Mouse (Mus musculus): ENCODE measurements around the gene Arpc2. TPM values are rescaled to one million over a fixed set of nuclear protein-coding genes. Genes with fewer than 3 reads are reported as not detected.

Gene Arpc2
- polyA plus RNA-seq, 1 experiment from 2014 or later, result 400 TPM

DNA sequence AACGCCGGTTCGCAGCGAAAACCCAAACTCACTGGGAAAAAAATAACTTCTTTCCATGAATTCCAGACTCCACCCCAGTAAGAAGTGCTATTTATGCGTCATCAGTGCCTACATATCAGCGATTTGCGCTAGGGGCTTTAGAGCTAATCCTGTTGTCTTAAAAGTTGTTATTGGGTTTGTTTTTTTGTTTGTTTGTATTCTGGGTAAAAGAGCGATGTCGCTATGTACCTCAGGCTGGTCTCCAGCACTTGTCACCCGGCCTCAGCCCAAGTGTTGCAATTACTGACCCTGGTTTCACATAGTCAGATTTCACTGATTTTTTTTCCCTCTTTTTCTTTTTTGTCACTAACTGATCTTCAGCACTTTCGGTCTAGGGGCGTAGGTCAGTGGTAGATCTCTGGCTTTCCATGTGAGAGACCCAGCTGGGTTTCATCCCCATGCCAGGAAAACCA is 68.5 kb downstream of the Arpc2 start:
- peak overlapping the region; percentile 65 for H3K4me3 ChIP-seq
- peak overlapping the region; percentile 88 for H3K27ac ChIP-seq (replicated peaks)
- H3K27me3 ChIP-seq (replicated peaks), result no peaks in the 10 kb centered on the region
- WGBS, result 7% methylated on average over 12 of the region's 12 CpGs
- H3K4me2 ChIP-seq, result peak overlapping the region; percentile 73
- H3K9me3 ChIP-seq, result no peaks in the 10 kb centered on the region
- peak overlapping the region; percentile 88 for H3K9ac ChIP-seq
- no peak for ATAC-seq (ENCODE audit: extremely low read depth, insufficient number of reproducible peaks, low FRiP score, low TSS enrichment)
- H3K36me3 ChIP-seq, result no peaks in the 10 kb centered on the region
- H3K4me1 ChIP-seq, result peaks cover 65% of the 10 kb centered on the region

DNA sequence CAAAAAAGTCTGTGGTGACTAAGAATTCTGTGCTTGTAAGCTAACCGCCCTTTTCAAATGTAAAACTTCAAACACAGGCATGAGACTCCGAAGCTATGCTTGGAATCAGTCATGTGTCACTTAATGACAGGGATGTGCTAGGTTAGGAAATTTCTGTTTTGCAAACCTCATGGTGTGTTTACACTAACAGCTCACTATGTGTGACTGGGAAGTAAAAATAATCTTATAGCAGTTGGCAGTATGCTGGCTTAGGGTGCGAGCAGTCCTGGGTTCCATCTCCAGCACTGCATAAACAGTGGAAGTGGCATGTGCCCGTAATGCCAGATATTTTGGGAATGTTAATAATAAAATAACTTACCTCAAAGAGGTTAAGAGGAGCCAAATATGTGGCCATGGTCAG is 69.1 kb downstream of the Arpc2 start:
- no peaks in the 10 kb centered on the region for H3K9me3 ChIP-seq
- H3K4me3 ChIP-seq, result no peak overlapping the region
- no peaks in the 10 kb centered on the region for H3K36me3 ChIP-seq
- no peak for ATAC-seq (ENCODE audit: extremely low read depth, insufficient number of reproducible peaks, low FRiP score, low TSS enrichment)
- 64% methylated on average over 4 of the region's 4 CpGs for WGBS
- H3K4me2 ChIP-seq, result no peak overlapping the region
- H3K27me3 ChIP-seq (replicated peaks), result no peaks in the 10 kb centered on the region
- H3K9ac ChIP-seq, result no peak overlapping the region
- 0 out of 2 replicates have a peak overlapping the region, but pooled peaks have one; percentile 25 for H3K27ac ChIP-seq (replicated peaks)
- peaks cover 65% of the 10 kb centered on the region for H3K4me1 ChIP-seq

DNA sequence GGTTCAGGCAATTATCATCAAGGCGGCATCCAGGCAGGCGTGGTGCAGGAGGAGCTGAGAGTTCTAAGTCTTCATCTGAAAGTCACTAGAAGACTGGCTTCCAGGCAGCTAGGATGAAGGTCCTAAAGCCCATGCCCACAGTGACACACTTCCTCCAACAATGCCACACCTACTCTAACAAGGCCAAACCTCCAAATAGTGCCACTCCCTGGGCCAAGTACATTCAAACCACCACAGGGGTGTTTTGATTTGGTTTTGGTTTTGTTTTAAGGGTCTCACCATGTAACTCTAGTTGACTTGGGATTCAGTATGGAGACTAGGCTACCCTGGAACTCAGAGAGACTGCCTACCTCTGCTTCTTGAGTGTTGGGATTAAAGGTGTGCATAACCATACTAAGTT is 69.6 kb downstream of the Arpc2 start, which contains the start of gene Tmbim1:
Tmbim1 (minus strand) TSS at position 101 of the 400 bp plus-strand sequence.
- Histone ChIP-seq H3K4me3 (peak within 1 kb of the TSS; percentile 65), H3K4me1 (peaks cover 62% of the 10 kb centered on the region), H3K4me2 (peak within 1 kb of the TSS; percentile 73), H3K27ac (replicated peaks) (peak within 1 kb of the TSS; percentile 88), H3K27me3 (replicated peaks) (no peaks in the 10 kb centered on the region), H3K9ac (peak within 1 kb of the TSS; percentile 88), H3K36me3 (no peaks in the 10 kb centered on the region), H3K9me3 (no peaks in the 10 kb centered on the region)
- ATAC-seq (ENCODE audit: extremely low read depth, insufficient number of reproducible peaks, low FRiP score, low TSS enrichment), result no peak
- 92% methylated on average over 2 of the region's 2 CpGs for WGBS

DNA sequence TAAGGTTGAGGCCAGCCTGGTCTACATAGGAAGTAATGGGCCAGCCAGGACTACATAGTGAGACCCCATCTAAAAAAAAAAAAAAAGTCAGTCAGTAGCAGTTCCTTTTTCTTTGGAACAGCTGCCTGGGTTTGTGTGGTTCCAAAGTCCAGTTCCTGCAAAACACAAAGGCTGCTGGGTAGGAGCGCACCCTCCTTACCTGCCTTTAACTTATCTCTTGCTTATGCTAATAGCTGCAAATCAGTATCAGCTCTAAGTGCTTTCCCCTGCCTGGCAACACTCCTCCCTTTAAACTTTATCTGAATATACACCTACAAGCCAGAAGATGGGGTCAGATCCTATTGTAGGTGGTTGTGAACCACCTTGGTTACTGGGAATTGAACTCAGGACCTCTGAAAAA is 71.3 kb downstream of the Arpc2 start:
- ATAC-seq (ENCODE audit: extremely low read depth, insufficient number of reproducible peaks, low FRiP score, low TSS enrichment), result no peak

DNA sequence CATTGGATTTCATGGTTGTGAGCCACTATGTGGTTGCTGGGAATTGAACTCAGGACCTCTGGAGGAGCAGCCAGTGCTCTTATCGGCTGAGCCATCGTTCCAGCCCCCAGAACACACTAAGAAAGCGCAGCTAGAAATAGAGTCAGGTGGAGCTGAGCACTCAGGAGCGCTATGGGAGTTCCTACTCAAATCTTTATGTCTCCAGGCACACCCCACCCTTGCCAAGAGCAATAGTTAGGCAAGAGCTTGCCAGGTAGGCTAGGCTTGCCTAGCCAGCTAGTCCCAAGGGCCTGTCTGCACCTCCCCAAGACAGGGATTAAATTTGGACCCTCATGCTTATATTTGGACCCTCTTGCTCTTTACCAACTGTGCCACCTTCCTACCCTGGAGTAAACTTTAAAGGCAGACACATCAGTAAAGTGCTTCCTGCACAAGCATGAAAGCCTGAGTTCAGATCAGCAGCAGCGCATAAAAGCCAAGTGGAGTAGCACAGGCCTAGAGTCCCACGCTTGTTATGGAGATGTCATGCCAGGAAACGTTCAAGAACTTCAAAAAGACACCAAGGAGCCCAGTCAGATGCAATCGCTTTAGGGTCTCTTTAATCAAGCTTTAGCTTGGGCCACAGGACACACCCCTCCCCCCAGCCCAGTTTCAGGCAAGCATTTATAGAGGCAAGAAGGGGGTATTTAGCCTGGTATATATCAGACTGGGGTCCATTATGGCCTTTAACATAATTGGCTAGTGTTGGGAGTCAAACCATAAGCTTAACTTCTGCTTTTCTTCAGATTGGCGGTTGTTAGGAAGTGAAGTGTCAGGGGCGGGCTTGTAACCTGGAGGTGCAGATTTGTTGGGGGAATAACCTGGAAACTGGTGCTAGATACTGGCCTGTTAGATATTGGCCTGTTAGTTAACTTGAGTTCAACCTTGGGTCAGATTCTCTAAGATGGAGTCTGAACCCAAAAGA is 72.4 kb downstream of the Arpc2 start:
- H3K27me3 ChIP-seq (replicated peaks), result no peaks in the 10 kb centered on the region
- no peak overlapping the region for H3K9ac ChIP-seq
- no peak for ATAC-seq (ENCODE audit: extremely low read depth, insufficient number of reproducible peaks, low FRiP score, low TSS enrichment)
- no peaks in the 10 kb centered on the region for H3K9me3 ChIP-seq
- no peak overlapping the region for H3K27ac ChIP-seq (replicated peaks)
- H3K4me3 ChIP-seq, result no peak overlapping the region
- 73% methylated on average over 10 of the region's 10 CpGs for WGBS
- H3K4me1 ChIP-seq, result peaks cover 51% of the 10 kb centered on the region
- H3K4me2 ChIP-seq, result no peak overlapping the region
- no peaks in the 10 kb centered on the region for H3K36me3 ChIP-seq

More for the DNA sequence above, 71.3 kb downstream of the Arpc2 start:
- H3K4me3 ChIP-seq, result no peak overlapping the region
- H3K36me3 ChIP-seq, result no peaks in the 10 kb centered on the region
- no peaks in the 10 kb centered on the region for H3K9me3 ChIP-seq
- no peak overlapping the region for H3K4me2 ChIP-seq
- H3K27me3 ChIP-seq (replicated peaks), result no peaks in the 10 kb centered on the region
- peaks cover 51% of the 10 kb centered on the region for H3K4me1 ChIP-seq
- no peak overlapping the region for H3K9ac ChIP-seq
- H3K27ac ChIP-seq (replicated peaks), result no peak overlapping the region
- WGBS, result 95% methylated on average over 1 of the region's 1 CpGs

DNA sequence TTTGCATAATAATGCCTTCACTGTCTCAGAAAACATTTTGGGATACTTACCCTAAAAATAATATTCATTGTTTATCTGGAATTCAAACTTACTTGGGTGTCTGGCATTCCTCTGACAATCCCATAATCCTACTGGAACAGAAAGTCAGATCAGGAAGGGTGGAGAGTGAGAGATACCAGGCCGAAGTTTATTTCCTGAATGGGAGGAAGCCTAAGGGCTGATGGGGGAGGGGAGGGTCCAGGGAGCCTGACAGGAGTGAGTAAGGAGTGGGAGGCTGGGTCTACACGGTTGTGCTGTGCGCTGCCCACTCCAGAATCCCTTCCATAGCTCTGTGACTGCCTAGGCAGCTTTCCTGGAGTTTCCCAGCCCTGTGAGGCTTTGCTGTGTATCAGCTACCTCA is 73.9 kb downstream of the Arpc2 start:
- WGBS, result 14% methylated on average over 3 of the region's 3 CpGs
- Histone ChIP-seq H3K9me3 (no peaks in the 10 kb centered on the region), H3K36me3 (no peaks in the 10 kb centered on the region), H3K4me3 (no peak overlapping the region), H3K9ac (peak overlapping the region; percentile 60), H3K27me3 (replicated peaks) (no peaks in the 10 kb centered on the region), H3K27ac (replicated peaks) (peak overlapping the region; percentile 85), H3K4me1 (peaks cover 50% of the 10 kb centered on the region), H3K4me2 (0 out of 2 replicates have a peak overlapping the region, but pooled peaks have one; percentile 14)
- no peak; the same call in 1 of the 2 replicates for ATAC-seq (ENCODE audit: extremely low read depth, insufficient number of reproducible peaks, low FRiP score, low TSS enrichment)

DNA sequence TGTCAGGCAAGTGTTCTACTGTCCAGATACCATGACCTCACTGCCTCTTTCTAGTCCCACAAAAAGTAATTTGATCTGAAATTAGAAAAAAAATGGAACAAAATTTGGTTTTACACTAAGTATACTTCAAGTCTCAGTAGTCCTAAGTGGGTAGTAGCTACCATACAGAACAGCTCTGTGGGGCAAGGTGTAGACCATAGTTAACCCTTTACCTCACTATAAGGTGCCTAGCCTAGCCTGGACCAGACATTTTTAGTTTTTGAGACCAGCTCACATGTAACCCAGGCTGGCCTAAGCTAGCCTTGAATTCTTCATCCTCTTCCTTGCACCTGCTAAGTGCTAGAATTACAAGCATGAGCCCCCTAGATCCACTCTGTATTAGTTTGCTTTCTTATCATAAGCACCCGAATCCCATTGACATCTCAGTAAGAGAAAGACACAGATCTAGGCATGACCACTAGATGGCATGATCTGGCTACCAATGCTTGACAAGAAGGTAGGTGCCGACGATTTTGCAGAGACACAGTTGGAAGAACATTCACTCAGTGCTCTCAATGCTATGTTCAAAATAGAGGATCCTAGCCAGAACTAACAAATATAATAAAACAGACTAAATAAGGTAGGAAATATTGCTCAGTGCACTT is 77.3 kb downstream of the Arpc2 start:
- Histone ChIP-seq H3K4me3 (no peak overlapping the region), H3K9me3 (no peaks in the 10 kb centered on the region), H3K9ac (0 out of 2 replicates have a peak overlapping the region, but pooled peaks have one; percentile 58), H3K27ac (replicated peaks) (0 out of 2 replicates have a peak overlapping the region, but pooled peaks have one; percentile 17), H3K36me3 (no peaks in the 10 kb centered on the region), H3K4me2 (no peak overlapping the region), H3K4me1 (peaks cover 40% of the 10 kb centered on the region), H3K27me3 (replicated peaks) (no peaks in the 10 kb centered on the region)
- no peak for ATAC-seq (ENCODE audit: extremely low read depth, insufficient number of reproducible peaks, low FRiP score, low TSS enrichment)
- WGBS, result under 1% methylated on average over 3 of the region's 3 CpGs

DNA sequence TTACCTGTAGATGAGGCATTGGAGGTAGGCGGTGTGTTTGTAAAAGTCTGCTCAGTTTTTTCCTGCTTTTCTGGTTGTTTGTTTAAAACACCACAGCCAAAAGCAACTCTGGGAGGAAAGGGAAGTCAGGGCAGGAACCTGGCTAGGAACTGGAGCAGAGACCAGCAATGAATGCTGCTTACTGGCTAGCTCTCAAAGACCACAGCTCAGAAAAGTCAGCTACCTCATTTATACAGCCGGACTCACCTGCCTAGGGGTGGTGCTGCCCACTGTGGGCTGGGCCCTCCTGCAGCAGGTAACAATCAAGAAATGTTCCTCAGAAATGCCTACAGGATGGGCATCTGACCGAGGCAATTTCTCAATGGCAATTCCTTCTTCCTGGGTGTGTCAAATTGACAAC is 78.9 kb downstream of the Arpc2 start:
- Histone ChIP-seq H3K27ac (replicated peaks) (no peak overlapping the region), H3K4me1 (peaks cover 30% of the 10 kb centered on the region), H3K4me2 (no peak overlapping the region), H3K36me3 (no peaks in the 10 kb centered on the region), H3K27me3 (replicated peaks) (no peaks in the 10 kb centered on the region), H3K9ac (no peak overlapping the region), H3K4me3 (no peak overlapping the region), H3K9me3 (no peaks in the 10 kb centered on the region)
- no peak for ATAC-seq (ENCODE audit: extremely low read depth, insufficient number of reproducible peaks, low FRiP score, low TSS enrichment)
- WGBS, result 76% methylated on average over 3 of the region's 3 CpGs

DNA sequence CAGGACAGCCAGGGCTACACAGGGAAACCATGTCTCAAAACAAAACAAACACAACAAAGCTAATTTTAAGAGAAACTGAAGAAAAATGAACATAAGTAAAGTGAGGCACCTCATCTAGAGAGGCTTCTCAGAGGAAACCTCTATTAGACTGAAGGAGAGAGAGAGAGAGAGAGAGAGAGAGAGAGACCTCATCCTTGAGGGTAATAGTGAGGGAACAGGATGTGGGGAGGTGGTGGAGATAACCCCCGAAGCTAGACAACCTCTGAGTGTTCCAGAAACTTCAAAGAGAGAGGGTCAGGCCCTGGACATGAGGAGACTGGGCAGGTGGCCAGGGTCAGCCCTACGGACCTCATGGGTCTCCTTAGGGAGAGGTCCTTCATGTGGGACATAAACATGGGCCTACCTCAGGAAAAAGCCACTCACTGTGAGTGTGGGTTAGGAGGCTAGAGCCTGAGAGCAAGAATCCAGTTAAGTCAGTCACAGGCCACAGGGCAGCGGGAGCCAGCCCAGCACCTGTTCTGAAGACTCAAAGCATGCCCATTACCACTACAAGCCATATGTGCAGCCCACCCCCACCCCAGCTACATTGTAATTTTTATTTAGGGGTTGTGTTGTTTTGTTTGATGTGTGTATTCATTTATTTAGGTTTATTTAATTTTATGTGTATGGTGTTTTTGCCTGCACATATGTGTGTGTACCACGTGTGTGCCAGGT is 80.4 kb downstream of the Arpc2 start:
- Histone ChIP-seq H3K36me3 (no peaks in the 10 kb centered on the region), H3K27ac (replicated peaks) (no peak overlapping the region), H3K27me3 (replicated peaks) (no peaks in the 10 kb centered on the region), H3K4me3 (no peak overlapping the region), H3K4me2 (no peak overlapping the region), H3K4me1 (peaks cover 29% of the 10 kb centered on the region), H3K9me3 (no peaks in the 10 kb centered on the region), H3K9ac (no peak overlapping the region)
- ATAC-seq (ENCODE audit: extremely low read depth, insufficient number of reproducible peaks, low FRiP score, low TSS enrichment), result no peak
- WGBS, result 74% methylated on average over 4 of the region's 4 CpGs

All from heart, embryonic 13.5 days (tissue).